Mouse (Mus musculus): ENCODE results near the gene Neu3.

DNA sequence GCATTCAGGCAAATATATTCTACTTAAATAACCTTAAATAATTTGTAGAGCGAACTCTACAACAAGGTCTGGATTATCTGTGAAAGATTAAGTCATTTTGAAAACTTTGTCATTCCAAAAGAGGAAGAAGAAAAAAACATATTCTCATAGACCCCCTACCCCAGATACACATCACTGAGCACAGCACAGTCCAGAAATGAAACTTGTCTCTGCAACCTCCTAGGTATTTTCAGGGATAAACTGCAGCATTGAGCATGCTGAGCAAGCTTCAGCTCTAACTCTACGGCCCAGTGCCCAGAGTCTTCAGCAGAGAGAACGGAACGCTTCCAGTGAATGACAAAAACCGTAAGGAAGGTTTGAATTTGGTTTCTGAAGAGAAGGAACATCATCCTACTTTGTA, 22.3 kb upstream of the Neu3 start:
- no peak for TF ChIP-seq CTCF (IDR thresholded peaks at IDR 0.05; ENCODE audit: borderline replicate concordance, insufficient read depth, low read depth, low read length)
- no peak for TF ChIP-seq POLR2A (IDR thresholded peaks at IDR 0.05; ENCODE audit: borderline replicate concordance, insufficient read depth, low read length)
